Mouse (Mus musculus) adrenal gland, postnatal 4 days (tissue): Measurements from ENCODE around the gene Zfp354c. TPM values are rescaled to one million over a fixed set of nuclear protein-coding genes. Genes with fewer than 3 reads are reported as not detected.

Source experiments
- total RNA-seq, 2 experiments: library from RNA; stranded (reverse); gene quantifications; 2 replicates each; pipeline ENCODE4 v1.2.3; 2021

The Zfp354c gene
- total RNA-seq, 2 experiments from 2014 or later: 13.8 to 18.4 TPM

Other genes starting within 250 kb of the Zfp354c start
- 10 to 100 TPM; 17.4 to 17.8 TPM for gene Adamts2, start 225.6 kb downstream of the Zfp354c start, total RNA-seq
- gene Zfp879, start 13.8 kb upstream of the Zfp354c start, total RNA-seq: under 1 TPM; 0.64 to 0.71 TPM
- not detected for gene Grm6, start 23.0 kb upstream of the Zfp354c start, total RNA-seq
- 1 to 10 TPM; 6.0 to 6.7 TPM for gene Zfp454, start 59.9 kb upstream of the Zfp354c start, total RNA-seq
- 10 to 100 TPM; 10.3 to 10.7 TPM for gene Zfp2, start 88.4 kb upstream of the Zfp354c start, total RNA-seq
- gene Zfp354b, start 103.9 kb upstream of the Zfp354c start, total RNA-seq: 1 to 10 TPM; 1.8 to 2.9 TPM
- not detected for gene 4933414I15Rik, start 116.0 kb upstream of the Zfp354c start, total RNA-seq
- not detected for gene Prop1, start 126.0 kb upstream of the Zfp354c start, total RNA-seq
- gene Olfr1378, start 138.8 kb upstream of the Zfp354c start, total RNA-seq: not detected
- not detected for gene Olfr1377, start 154.2 kb upstream of the Zfp354c start, total RNA-seq
- gene Olfr51, start 175.9 kb upstream of the Zfp354c start, total RNA-seq: not detected
- under 1 TPM; 0.45 to 0.67 TPM for gene Olfr54, start 186.5 kb upstream of the Zfp354c start, total RNA-seq
- not detected for gene Olfr1375, start 220.4 kb upstream of the Zfp354c start, total RNA-seq
- gene Zfp354a, start 231.5 kb upstream of the Zfp354c start, total RNA-seq: 1 to 10 TPM; 7.1 to 8.7 TPM